ENCODE assay signal across 15 mouse cellular contexts in the genomic region with DNA sequence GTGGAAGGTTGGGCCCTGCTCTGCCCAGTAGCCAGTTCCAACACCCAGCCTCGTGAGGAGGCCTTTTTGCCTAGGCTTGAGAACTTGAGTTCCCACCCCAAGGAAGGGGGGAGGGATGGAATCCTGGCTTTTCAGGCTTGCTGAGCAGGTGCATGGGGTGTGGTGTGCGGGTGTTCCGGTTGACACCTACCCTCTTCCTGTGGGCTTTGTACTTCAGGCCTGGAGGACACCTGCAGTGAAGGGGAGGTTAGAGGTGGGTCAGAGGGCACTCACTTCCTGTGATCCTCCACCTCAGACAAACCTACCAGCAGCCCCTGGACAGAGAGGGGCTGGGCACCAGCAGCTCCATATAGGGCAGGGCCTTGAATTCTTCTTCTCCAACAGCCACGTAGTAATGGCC. TPM values are rescaled to one million over a fixed set of nuclear protein-coding genes. Genes with fewer than 3 reads are reported as not detected.
A peak's percentile ranks its signal among the peaks of the same experiment; 100 is the strongest.
DNase-seq lines count a peak whose midpoint lies in the region; ATAC-seq and TF ChIP-seq lines count a peak whose summit lies in the region.
"Had no signal": no experiment of that assay in that cellular context is flagged by ENCODE, and none has a peak within 500 bp of the region (broad histone marks: within the 10 kb centered on the region; RNA-seq: fewer than 3 reads in every experiment).

No protein-coding gene starts in this region.

- 64% methylated on average over 4 of the region's 4 CpGs for WGBS in heart, postnatal 0 days
- 8% methylated on average over 4 of the region's 4 CpGs for WGBS in thymus, adult 2 months

- H3K27me3 ChIP-seq in heart, postnatal 0 days (ENCODE audit: control insufficient read depth, insufficient read depth, low read length): no peaks in the 10 kb centered on the region
- no peaks in the 10 kb centered on the region for H3K27me3 ChIP-seq in thymus, adult 2 months (ENCODE audit: control insufficient read depth, insufficient read depth, low read length)
- H3K27me3 ChIP-seq: stomach, embryonic 15.5 days had no signal

- H3K27ac ChIP-seq in heart, postnatal 0 days (ENCODE audit: low read depth): peak overlapping the region; percentile 16; the same call in 1 of the 2 replicates
- peak overlapping the region; percentile 17; the same call in 1 of the 2 replicates for H3K27ac ChIP-seq in ES-E14 (ENCODE audit: insufficient read depth, low read depth, low read length, poor library complexity, severe bottlenecking)
- peak overlapping the region; percentile 97 for H3K27ac ChIP-seq in thymus, adult 2 months (ENCODE audit: control insufficient read depth, insufficient read depth, low read length)
- H3K27ac ChIP-seq: liver, embryonic 14.5 days; stomach, embryonic 15.5 days had no signal

- in situ Hi-C loops in ES-E14 (cut with MboI; ENCODE audit: low sequenced_read_pairs in 2 of 2, unreplicated experiment in 2 of 2): no loop called here

- no peak overlapping the region for H3K4me2 ChIP-seq in heart, postnatal 0 days (ENCODE audit: low read depth, low read length)
- H3K4me2 ChIP-seq: stomach, embryonic 15.5 days had no signal

- no peak for DNase-seq in heart, postnatal 0 days (ENCODE audit: low spot score)
- DNase-seq in heart, postnatal 4 days: no peak
- peak; percentile 51 for DNase-seq in CD4-positive, CD25-positive, alpha-beta regulatory T cell, adult 2 months (ENCODE audit: low read depth, low spot score)
- DNase-seq in ES-E14 (ENCODE audit: low read depth, low spot score): peak; percentile 41
- DNase-seq in thymus, adult 2 months: peak; percentile 84
- DNase-seq in left cerebral cortex, adult 18-20 months (ENCODE audit: low spot score in 2 of 2): no peak
- no peak for DNase-seq in layer of hippocampus, adult 11-12 months (ENCODE audit: low spot score)
- DNase-seq: cerebellum, adult 18-20 months; heart, postnatal 36 days; kidney, adult 2 months; lung, postnatal 4 days; right cerebral cortex, postnatal 25 days had no signal

- no peak for TF ChIP-seq CTCF in heart, postnatal 0 days (IDR thresholded peaks at IDR 0.05; ENCODE audit: low read depth)
- peak; percentile 42; the same call in 1 of the 2 replicates for TF ChIP-seq CTCF in thymus, adult 2 months (IDR thresholded peaks at IDR 0.05; ENCODE audit: borderline replicate concordance, control insufficient read depth, extremely low read depth, insufficient read depth, low read length, poor library complexity)

- peaks cover 11% of the 10 kb centered on the region for H3K4me1 ChIP-seq in heart, postnatal 0 days (ENCODE audit: control insufficient read depth, insufficient read depth)
- peaks cover 2 to 25% of the 10 kb centered on the region in 2 experiments; a peak in 2 of 4 replicates for H3K4me1 ChIP-seq in ES-E14 (ENCODE audit: control insufficient read depth in 2 of 2, insufficient read depth in 2 of 2, low read length in 2 of 2, poor library complexity in 1 of 2)
- peaks cover 45% of the 10 kb centered on the region for H3K4me1 ChIP-seq in thymus, adult 2 months (replicated peaks; ENCODE audit: control insufficient read depth, insufficient read depth, low read length)

- H3K9ac ChIP-seq in heart, postnatal 0 days (replicated peaks; ENCODE audit: low read depth, low read length): no peak overlapping the region
- peak overlapping the region; percentile 29 for H3K9ac ChIP-seq in ES-E14 (ENCODE audit: insufficient read depth, low read depth, low read length, poor library complexity, severe bottlenecking)
- H3K9ac ChIP-seq: liver, embryonic 14.5 days; stomach, embryonic 15.5 days had no signal

- no peak for TF ChIP-seq EP300 in heart, postnatal 0 days (IDR thresholded peaks at IDR 0.05; ENCODE audit: low read depth)

- TF ChIP-seq POLR2A in thymus, adult 2 months (IDR thresholded peaks at IDR 0.05; ENCODE audit: control insufficient read depth, extremely low read depth, insufficient read depth, low read length, poor library complexity): 0 out of 2 replicates have a peak, but pooled peaks have one; percentile 18

- H3K36me3 ChIP-seq in heart, postnatal 0 days (replicated peaks; ENCODE audit: control insufficient read depth, insufficient read depth, low read length): peaks cover 22% of the 10 kb centered on the region
- H3K36me3 ChIP-seq in ES-E14 (ENCODE audit: control insufficient read depth, insufficient read depth, low read length, poor library complexity, severe bottlenecking): peaks cover 10% of the 10 kb centered on the region; the same call in 1 of the 2 replicates
- peaks cover 7% of the 10 kb centered on the region; the same call in 1 of the 2 replicates for H3K36me3 ChIP-seq in thymus, adult 2 months (ENCODE audit: control insufficient read depth, insufficient read depth, low read length)

- no peaks in the 10 kb centered on the region for H3K9me3 ChIP-seq in heart, postnatal 0 days (replicated peaks; ENCODE audit: control insufficient read depth, low read length)
- H3K9me3 ChIP-seq in ES-E14 (ENCODE audit: control insufficient read depth, insufficient read depth, low read depth, low read length): no peaks in the 10 kb centered on the region
- H3K9me3 ChIP-seq: stomach, embryonic 15.5 days had no signal

- ATAC-seq in heart, postnatal 0 days (ENCODE audit: insufficient read depth, low read depth): no peak

- no peak overlapping the region for H3K4me3 ChIP-seq in heart, postnatal 0 days (ENCODE audit: low read depth, low read length)
- no peak overlapping the region for H3K4me3 ChIP-seq in ES-E14 (ENCODE audit: insufficient read depth in 1 of 2, low read depth in 1 of 2, low read length in 2 of 2, poor library complexity in 1 of 2, severe bottlenecking in 1 of 2)
- H3K4me3 ChIP-seq in thymus, adult 2 months (ENCODE audit: control insufficient read depth, insufficient read depth, low read length): peak overlapping the region; percentile 18; the same call in 1 of the 2 replicates
- H3K4me3 ChIP-seq: stomach, embryonic 15.5 days had no signal

TF ChIP-seq in ES-E14, 5 proteins besides CTCF, POLR2A, EP300 and RAD21:
- TF ChIP-seq ZNF384 (IDR thresholded peaks at IDR 0.05; ENCODE audit: low read depth, low read length) (no peak), HCFC1 (IDR thresholded peaks at IDR 0.05; ENCODE audit: borderline replicate concordance, insufficient read depth, low read length) (no peak), MAFK (IDR thresholded peaks at IDR 0.05; ENCODE audit: insufficient read depth, low read depth, low read length) (no peak), CHD2 (IDR thresholded peaks at IDR 0.05; ENCODE audit: low read depth, low read length) (no peak), ZC3H11A (IDR thresholded peaks at IDR 0.05; ENCODE audit: borderline replicate concordance, low read depth, low read length) (no peak)

RNA-seq across cellular contexts. Expression of a gene that starts 4.0 kb away (rescaled TPM):
- total RNA-seq in heart, postnatal 0 days (2014; rRNA removed; ENCODE audit: low replicate concordance): 9.8 TPM in 1 of 2 replicates, not detected in the other
- polyA plus RNA-seq in heart, postnatal 0 days (2015; fragmentation: Nextera tagmentation; extraction: Ambion mirVana): 1.5 and 1.9 TPM in 2 replicates
- under 1 TPM; 0.27 to 0.76 TPM for total RNA-seq in heart, postnatal 4 days (2021)
- total RNA-seq in ES-E14 (2012; rRNA removed): 0.71 and 1.2 TPM in 2 replicates
- polyA plus RNA-seq in thymus, adult 2 months (2012; rRNA removed): 4.9 and 7.0 TPM in 2 replicates
- 1 to 10 TPM; 4.1 to 4.5 TPM for total RNA-seq in left cerebral cortex, adult 18-20 months (2021)
- total RNA-seq: monocyte, adult 5-6 weeks had no signal

RNA-seq across cellular contexts. Expression of a gene that starts 8.9 kb away (rescaled TPM):
- total RNA-seq in heart, postnatal 0 days (2014; rRNA removed; ENCODE audit: low replicate concordance): 6.3 TPM in 2 replicates
- polyA plus RNA-seq in heart, postnatal 0 days (2015; fragmentation: Nextera tagmentation; extraction: Ambion mirVana): 23.0 and 26.3 TPM in 2 replicates
- 10 to 100 TPM in 1 of 2 experiments, 1 to 10 TPM in 1; 9.3 to 14.3 TPM for total RNA-seq in heart, postnatal 4 days (2021)
- total RNA-seq in ES-E14 (2012; rRNA removed): 7.9 and 8.7 TPM in 2 replicates
- polyA plus RNA-seq in thymus, adult 2 months (2012; rRNA removed): 73.8 and 78.8 TPM in 2 replicates
- total RNA-seq in left cerebral cortex, adult 18-20 months (2021): 10 to 100 TPM; 25.9 to 27.2 TPM

RNA-seq across cellular contexts. Expression of a gene that starts 9.6 kb away (rescaled TPM):
- 108 and 115 TPM in 2 replicates for total RNA-seq in heart, postnatal 0 days (2014; rRNA removed; ENCODE audit: low replicate concordance)
- polyA plus RNA-seq in heart, postnatal 0 days (2015; fragmentation: Nextera tagmentation; extraction: Ambion mirVana): 150 and 161 TPM in 2 replicates
- total RNA-seq in heart, postnatal 4 days (2021): 10 to 100 TPM; 64.8 to 72.1 TPM
- 172 and 193 TPM in 2 replicates for total RNA-seq in ES-E14 (2012; rRNA removed)
- 243 and 257 TPM in 2 replicates for polyA plus RNA-seq in thymus, adult 2 months (2012; rRNA removed)
- 10 to 100 TPM; 89.2 to 90.1 TPM for total RNA-seq in left cerebral cortex, adult 18-20 months (2021)

RNA-seq across cellular contexts. Expression of a gene that starts 9.6 kb away (rescaled TPM):
- 408 and 443 TPM in 2 replicates for total RNA-seq in heart, postnatal 0 days (2014; rRNA removed; ENCODE audit: low replicate concordance)
- polyA plus RNA-seq in heart, postnatal 0 days (2015; fragmentation: Nextera tagmentation; extraction: Ambion mirVana): 169 and 172 TPM in 2 replicates
- total RNA-seq in heart, postnatal 4 days (2021): 100 to 1,000 TPM; 146 to 160 TPM
- total RNA-seq in ES-E14 (2012; rRNA removed): 297 and 328 TPM in 2 replicates
- polyA plus RNA-seq in thymus, adult 2 months (2012; rRNA removed): 331 and 350 TPM in 2 replicates
- total RNA-seq in left cerebral cortex, adult 18-20 months (2021): 100 to 1,000 TPM; 124 to 128 TPM

RNA-seq across cellular contexts. Expression of a gene that starts 13.7 kb away (rescaled TPM):
- total RNA-seq in heart, postnatal 0 days (2014; rRNA removed; ENCODE audit: low replicate concordance): 41.9 and 55.1 TPM in 2 replicates
- 58.0 and 58.6 TPM in 2 replicates for polyA plus RNA-seq in heart, postnatal 0 days (2015; fragmentation: Nextera tagmentation; extraction: Ambion mirVana)
- 10 to 100 TPM; 30.9 to 33.3 TPM for total RNA-seq in heart, postnatal 4 days (2021)
- total RNA-seq in ES-E14 (2012; rRNA removed): 9.1 and 11.1 TPM in 2 replicates
- 34.8 and 35.3 TPM in 2 replicates for polyA plus RNA-seq in thymus, adult 2 months (2012; rRNA removed)
- total RNA-seq in left cerebral cortex, adult 18-20 months (2021): 10 to 100 TPM; 45.9 to 53.5 TPM

Comparison
In these comparisons a context has a peak if more than half of its experiments do, and no peak if none do; other contexts are left out.
1. DNase-seq: peak in CD4-positive, CD25-positive, alpha-beta regulatory T cell, adult 2 months (single experiment), ES-E14 (single experiment) and thymus, adult 2 months (single experiment); none in heart, postnatal 0 days (single experiment), heart, postnatal 4 days (single experiment), left cerebral cortex, adult 18-20 months (0 of 2) and layer of hippocampus, adult 11-12 months (single experiment).
2. H3K27ac ChIP-seq: peak in every context shown above with its lines; median percentile 97 in thymus, adult 2 months; 17 in ES-E14; 16 in heart, postnatal 0 days.